ENCODE assay signal across 8 mouse cellular contexts in genomic region chr19:5407133-5407532, GRCm38 (mm10). TPM values are rescaled to one million over a fixed set of nuclear protein-coding genes. Genes with fewer than 3 reads are reported as not detected.
A peak's percentile ranks its signal among the peaks of the same experiment; 100 is the strongest.
DNase-seq lines count a peak whose midpoint lies in the region; ATAC-seq lines count a peak whose summit lies in the region.

No protein-coding gene starts in this region.

- H3K36me3 ChIP-seq in forebrain, embryonic 12.5 days (replicated peaks) = no peaks in the 10 kb centered on the region
- no peaks in the 10 kb centered on the region for H3K36me3 ChIP-seq in hindbrain, embryonic 15.5 days
- H3K36me3 ChIP-seq in midbrain, embryonic 16.5 days (ENCODE audit: control insufficient read depth, insufficient read depth, low read length) = no peaks in the 10 kb centered on the region

- 16% methylated on average over 7 of the region's 7 CpGs for WGBS in forebrain, embryonic 12.5 days
- 22% methylated on average over 7 of the region's 7 CpGs for WGBS in hindbrain, embryonic 15.5 days
- 17% methylated on average over 7 of the region's 7 CpGs for WGBS in midbrain, embryonic 16.5 days

- H3K4me2 ChIP-seq in forebrain, embryonic 12.5 days = peak overlapping the region; percentile 76
- peak overlapping the region; percentile 62 for H3K4me2 ChIP-seq in hindbrain, embryonic 15.5 days
- peak overlapping the region; percentile 60 for H3K4me2 ChIP-seq in midbrain, embryonic 16.5 days (ENCODE audit: low read length)

- no peaks in the 10 kb centered on the region for H3K9me3 ChIP-seq in forebrain, embryonic 12.5 days
- H3K9me3 ChIP-seq in hindbrain, embryonic 15.5 days = no peaks in the 10 kb centered on the region
- H3K9me3 ChIP-seq in midbrain, embryonic 16.5 days (replicated peaks; ENCODE audit: control insufficient read depth, low read length, poor library complexity, severe bottlenecking) = no peaks in the 10 kb centered on the region

- peak overlapping the region; percentile 87 for H3K27ac ChIP-seq in forebrain, embryonic 12.5 days
- H3K27ac ChIP-seq in hindbrain, embryonic 15.5 days (replicated peaks) = peak overlapping the region; percentile 89
- H3K27ac ChIP-seq in midbrain, embryonic 16.5 days (ENCODE audit: low read length) = peak overlapping the region; percentile 81

- peak; percentile 54 to 67 for DNase-seq in layer of hippocampus, postnatal 10 days (ENCODE audit: low spot score in 2 of 2)
- DNase-seq in layer of hippocampus, adult 9-10 months (ENCODE audit: low spot score) = no peak
- peak; percentile 88 for DNase-seq in liver
- peak; percentile 35 to 60 for DNase-seq in thymus, adult 18-20 months

- H3K27me3 ChIP-seq in forebrain, embryonic 12.5 days = no peaks in the 10 kb centered on the region
- no peaks in the 10 kb centered on the region for H3K27me3 ChIP-seq in hindbrain, embryonic 15.5 days
- no peaks in the 10 kb centered on the region for H3K27me3 ChIP-seq in midbrain, embryonic 16.5 days (ENCODE audit: control insufficient read depth, insufficient read depth, low read depth, low read length)

- peak overlapping the region; percentile 52 for H3K4me3 ChIP-seq in forebrain, embryonic 12.5 days (replicated peaks)
- H3K4me3 ChIP-seq in hindbrain, embryonic 15.5 days = peak overlapping the region; percentile 52
- H3K4me3 ChIP-seq in midbrain, embryonic 16.5 days (ENCODE audit: low read depth, low read length) = peak overlapping the region; percentile 50

- peak overlapping the region; percentile 74 for H3K9ac ChIP-seq in forebrain, embryonic 12.5 days
- peak overlapping the region; percentile 63 for H3K9ac ChIP-seq in hindbrain, embryonic 15.5 days
- H3K9ac ChIP-seq in midbrain, embryonic 16.5 days (ENCODE audit: low read depth, low read length) = peak overlapping the region; percentile 76

- peaks cover 9% of the 10 kb centered on the region for H3K4me1 ChIP-seq in forebrain, embryonic 12.5 days
- peaks cover 15% of the 10 kb centered on the region for H3K4me1 ChIP-seq in hindbrain, embryonic 15.5 days (replicated peaks)
- H3K4me1 ChIP-seq in midbrain, embryonic 16.5 days (ENCODE audit: control insufficient read depth, insufficient read depth, low read length) = peaks cover 12% of the 10 kb centered on the region

- peak; percentile 87; the same call in 1 of the 2 replicates for ATAC-seq in cerebellum, adult (ENCODE audit: insufficient number of reproducible peaks, low FRiP score, low TSS enrichment)
- ATAC-seq in forebrain, embryonic 12.5 days (ENCODE audit: low FRiP score) = peak; percentile 66
- ATAC-seq in hindbrain, embryonic 15.5 days (ENCODE audit: low FRiP score, low read depth) = peak; percentile 40; the same call in 1 of the 2 replicates
- peak; percentile 72 for ATAC-seq in midbrain, embryonic 16.5 days

RNA-seq across cellular contexts. Expression of gene Tsga10ip, which starts 4.8 kb away (rescaled TPM):
- total RNA-seq in layer of hippocampus, postnatal 10 days (2021) = under 1 TPM in 1 of 2 experiments, not detected in 1; 0.85 TPM
- not detected in 2 replicates for polyA plus RNA-seq in forebrain, embryonic 12.5 days (2016; fragmentation: Nextera tagmentation; extraction: Ambion mirVana)
- polyA plus RNA-seq in hindbrain, embryonic 15.5 days (2015; fragmentation: Nextera tagmentation; extraction: Ambion mirVana) = not detected in 2 replicates
- polyA plus RNA-seq in midbrain, embryonic 16.5 days (2015; fragmentation: Nextera tagmentation; extraction: Ambion mirVana) = not detected in 2 replicates

RNA-seq across cellular contexts. Expression of gene Drap1, which starts 17.6 kb away (rescaled TPM):
- 100 to 1,000 TPM; 234 to 244 TPM for total RNA-seq in layer of hippocampus, postnatal 10 days (2021)
- 257 and 260 TPM in 2 replicates for polyA plus RNA-seq in forebrain, embryonic 12.5 days (2016; fragmentation: Nextera tagmentation; extraction: Ambion mirVana)
- polyA plus RNA-seq in hindbrain, embryonic 15.5 days (2015; fragmentation: Nextera tagmentation; extraction: Ambion mirVana) = 301 and 311 TPM in 2 replicates
- polyA plus RNA-seq in midbrain, embryonic 16.5 days (2015; fragmentation: Nextera tagmentation; extraction: Ambion mirVana) = 288 and 310 TPM in 2 replicates

RNA-seq across cellular contexts. Expression of gene AI837181, which starts 17.8 kb away (rescaled TPM):
- total RNA-seq in layer of hippocampus, postnatal 10 days (2021) = 10 to 100 TPM; 55.7 to 57.5 TPM
- 48.3 and 50.8 TPM in 2 replicates for polyA plus RNA-seq in forebrain, embryonic 12.5 days (2016; fragmentation: Nextera tagmentation; extraction: Ambion mirVana)
- polyA plus RNA-seq in hindbrain, embryonic 15.5 days (2015; fragmentation: Nextera tagmentation; extraction: Ambion mirVana) = 74.9 and 82.4 TPM in 2 replicates
- 61.8 and 67.9 TPM in 2 replicates for polyA plus RNA-seq in midbrain, embryonic 16.5 days (2015; fragmentation: Nextera tagmentation; extraction: Ambion mirVana)

RNA-seq across cellular contexts. Expression of gene Sart1, which starts 18.6 kb away (rescaled TPM):
- 10 to 100 TPM; 84.3 to 95.6 TPM for total RNA-seq in layer of hippocampus, postnatal 10 days (2021)
- polyA plus RNA-seq in forebrain, embryonic 12.5 days (2016; fragmentation: Nextera tagmentation; extraction: Ambion mirVana) = 113 and 125 TPM in 2 replicates
- polyA plus RNA-seq in hindbrain, embryonic 15.5 days (2015; fragmentation: Nextera tagmentation; extraction: Ambion mirVana) = 68.2 and 77.1 TPM in 2 replicates
- polyA plus RNA-seq in midbrain, embryonic 16.5 days (2015; fragmentation: Nextera tagmentation; extraction: Ambion mirVana) = 67.7 and 68.5 TPM in 2 replicates

RNA-seq across cellular contexts. Expression of gene Banf1, which starts 40.2 kb away (rescaled TPM):
- total RNA-seq in layer of hippocampus, postnatal 10 days (2021) = 100 to 1,000 TPM; 110 to 114 TPM
- polyA plus RNA-seq in forebrain, embryonic 12.5 days (2016; fragmentation: Nextera tagmentation; extraction: Ambion mirVana) = 416 and 423 TPM in 2 replicates
- polyA plus RNA-seq in hindbrain, embryonic 15.5 days (2015; fragmentation: Nextera tagmentation; extraction: Ambion mirVana) = 319 and 333 TPM in 2 replicates
- 302 and 321 TPM in 2 replicates for polyA plus RNA-seq in midbrain, embryonic 16.5 days (2015; fragmentation: Nextera tagmentation; extraction: Ambion mirVana)
